Mouse (Mus musculus) yolk sac, embryonic 10.5 days (tissue): ENCODE results near the gene Chchd3.

ENCODE experiments used
- DNase-seq: peaks from one replicate; pipeline ENCODE4 v3.0.0-alpha.2; 2017; ENCODE audit warnings: low spot score

Chchd3 gene

GRCm38 (mm10) chr6:33059735-33060576, at the start of gene Chchd3:
TSS of gene Chchd3 (minus strand) at chr6:33060260.
- DNase-seq: peak; percentile 97

GRCm38 (mm10) chr6:33104661-33105060, 44.6 kb upstream of the Chchd3 start:
- no peak for DNase-seq

GRCm38 (mm10) chr6:33098903-33099302, 38.8 kb upstream of the Chchd3 start:
- no peak for DNase-seq

GRCm38 (mm10) chr6:33094671-33095233, 34.7 kb upstream of the Chchd3 start:
- DNase-seq: no peak

- no peak for DNase-seq
These were observed 20.1 kb upstream of the Chchd3 start for GRCm38 (mm10) chr6:33080186-33080585.

- peak; percentile 6 for DNase-seq
These were observed 18.3 kb upstream of the Chchd3 start for GRCm38 (mm10) chr6:33078260-33078936.

- no peak for DNase-seq
These were observed 6.4 kb upstream of the Chchd3 start for GRCm38 (mm10) chr6:33066462-33066861.

- no peak for DNase-seq
These were observed 784 bp downstream of the Chchd3 start for GRCm38 (mm10) chr6:33059276-33059675.

GRCm38 (mm10) chr6:33056392-33056791, 3.7 kb downstream of the Chchd3 start:
- no peak for DNase-seq

GRCm38 (mm10) chr6:33055663-33056062, 4.4 kb downstream of the Chchd3 start:
- DNase-seq: no peak

GRCm38 (mm10) chr6:33054946-33055345, 5.1 kb downstream of the Chchd3 start:
- peak; percentile 60 for DNase-seq

GRCm38 (mm10) chr6:33051642-33052041, 8.4 kb downstream of the Chchd3 start:
- peak; percentile 43 for DNase-seq

GRCm38 (mm10) chr6:33049705-33050420, 10.2 kb downstream of the Chchd3 start:
- no peak for DNase-seq

- DNase-seq: no peak
These were observed 16.6 kb downstream of the Chchd3 start for GRCm38 (mm10) chr6:33043480-33043879.

GRCm38 (mm10) chr6:33042880-33043279, 17.2 kb downstream of the Chchd3 start:
- no peak for DNase-seq

- DNase-seq: no peak
These were observed 18.1 kb downstream of the Chchd3 start for GRCm38 (mm10) chr6:33041978-33042377.

GRCm38 (mm10) chr6:33040360-33041090, 19.5 kb downstream of the Chchd3 start:
- DNase-seq: peak; percentile 54

- no peak for DNase-seq
These were observed 27.5 kb downstream of the Chchd3 start for GRCm38 (mm10) chr6:33032543-33032942.

GRCm38 (mm10) chr6:33031631-33032030, 28.4 kb downstream of the Chchd3 start:
- no peak for DNase-seq

GRCm38 (mm10) chr6:33028296-33028695, 31.8 kb downstream of the Chchd3 start:
- no peak for DNase-seq

- no peak for DNase-seq
These were observed 35.0 kb downstream of the Chchd3 start for GRCm38 (mm10) chr6:33025041-33025440.

- no peak for DNase-seq
These were observed 55.5 kb downstream of the Chchd3 start for GRCm38 (mm10) chr6:33004607-33005006.
